Mouse (Mus musculus) CH12.LX (cell line): ENCODE results near the gene Kctd15. TPM values are rescaled to one million over a fixed set of nuclear protein-coding genes. Genes with fewer than 3 reads are reported as not detected.

Experiments used
- DNase-seq: peaks from one replicate; pipeline ENCODE4 v3.0.0-alpha.2; 2013; ENCODE audit errors: extremely low read depth
- H3K27ac ChIP-seq: 2 replicates; pipeline ENCODE4 v1.5.1; 2012; ENCODE audit warnings: low read depth, mild to moderate bottlenecking, control low read depth, moderate library complexity; ENCODE audit not compliant: insufficient read depth
- H3K27me3 ChIP-seq: replicated peaks from 2 replicates; pipeline ENCODE3; 2012; ENCODE audit warnings: inconsistent platforms
- H3K36me3 ChIP-seq, 2 experiments: replicated peaks in 1 of 2; 2 replicates each; pipeline versions ENCODE3 to v1.6.1; 2012; ENCODE audit warnings: inconsistent platforms in 1 of 2, low read length in 1 of 2, mild to moderate bottlenecking in 1 of 2, mixed read lengths in 1 of 2, moderate library complexity in 1 of 2; ENCODE audit not compliant: control insufficient read depth in 1 of 2, insufficient read depth in 1 of 2
- H3K4me1 ChIP-seq, 2 experiments: 2 replicates each; pipeline ENCODE4 v1.6.1; 2012; ENCODE audit warnings: inconsistent platforms in 1 of 2, moderate library complexity in 1 of 2; ENCODE audit not compliant: insufficient read depth in 2 of 2, control insufficient read depth in 1 of 2
- H3K4me2 ChIP-seq: 2 replicates; pipeline ENCODE4 v1.6.1; 2012; ENCODE audit warnings: low read depth, mild to moderate bottlenecking, control low read depth; ENCODE audit not compliant: poor library complexity, insufficient read depth, severe bottlenecking
- H3K4me3 ChIP-seq, 3 experiments: fragments of 150-350 bp in 1 of 3; sonication (generic) in 1 of 3; replicated peaks in 1 of 3; 2 replicates each; pipeline versions ENCODE3 to v1.5.1; 2011 to 2012; ENCODE audit warnings: low read depth in 2 of 3, low read length in 2 of 3, mild to moderate bottlenecking in 2 of 3, moderate library complexity in 2 of 3, control low read depth in 1 of 3, improper control_type of control experiment in 1 of 3, inconsistent platforms in 1 of 3, mixed read lengths in 1 of 3; ENCODE audit not compliant: poor library complexity in 1 of 3
- H3K79me2 ChIP-seq: replicated peaks from 2 replicates; pipeline ENCODE4 v1.6.1; 2012; ENCODE audit warnings: mild to moderate bottlenecking, moderate library complexity; ENCODE audit not compliant: control insufficient read depth, poor library complexity, insufficient read depth, severe bottlenecking; ENCODE audit errors: extremely low read depth
- H3K9ac ChIP-seq: 2 replicates; pipeline ENCODE4 v1.6.1; 2012; ENCODE audit warnings: low read depth, mild to moderate bottlenecking, control low read depth, moderate library complexity; ENCODE audit not compliant: insufficient read depth
- H3K9me3 ChIP-seq: replicated peaks from 2 replicates; pipeline ENCODE3; 2012; ENCODE audit warnings: low read length, inconsistent platforms, mixed read lengths
- CHD2 ChIP-seq: IDR thresholded peaks from 2 replicates; pipeline ENCODE4 v1.6.1; 2011; ENCODE audit warnings: low read length, improper control_type of control experiment
- ELF1 ChIP-seq: IDR thresholded peaks from 2 replicates; pipeline ENCODE4 v1.6.1; 2014; ENCODE audit warnings: low read depth, mild to moderate bottlenecking, inconsistent platforms, low read length, improper control_type of control experiment
- EP300 ChIP-seq: IDR thresholded peaks from 2 replicates; pipeline ENCODE4 v1.6.1; 2011; ENCODE audit warnings: low read length, improper control_type of control experiment
- ETS1 ChIP-seq: conservative IDR thresholded peaks from 2 replicates; pipeline ENCODE4 v1.6.1; 2012; ENCODE audit warnings: low read depth, mild to moderate bottlenecking, inconsistent platforms, low read length, improper control_type of control experiment, moderate library complexity
- IRF4 ChIP-seq: IDR thresholded peaks from 2 replicates; pipeline ENCODE4 v1.6.1; 2014; ENCODE audit warnings: low read depth, mild to moderate bottlenecking, inconsistent platforms, low read length, improper control_type of control experiment
- JUN ChIP-seq: IDR thresholded peaks from 2 replicates; pipeline ENCODE4 v1.6.1; 2011; ENCODE audit warnings: low read depth, mild to moderate bottlenecking, low read length, improper control_type of control experiment, moderate library complexity; ENCODE audit not compliant: insufficient read depth
- MAZ ChIP-seq: IDR thresholded peaks from 2 replicates; pipeline ENCODE4 v1.6.1; 2012; ENCODE audit warnings: low read depth, mild to moderate bottlenecking, inconsistent platforms, low read length, improper control_type of control experiment, moderate library complexity
- MEF2A ChIP-seq: IDR thresholded peaks from 2 replicates; pipeline ENCODE4 v1.6.1; 2014; ENCODE audit warnings: low read depth, mild to moderate bottlenecking, inconsistent platforms, low read length, improper control_type of control experiment, borderline replicate concordance
- MXI1 ChIP-seq: IDR thresholded peaks from 2 replicates; pipeline ENCODE4 v1.6.1; 2011; ENCODE audit warnings: mild to moderate bottlenecking, low read depth, low read length, improper control_type of control experiment
- MYC ChIP-seq: IDR thresholded peaks from 2 replicates; pipeline ENCODE4 v1.6.1; 2011; ENCODE audit warnings: low read depth, mild to moderate bottlenecking, improper control_type of control experiment, low read length
- NRF1 ChIP-seq: IDR thresholded peaks from 2 replicates; pipeline ENCODE4 v1.6.1; 2014; ENCODE audit warnings: low read depth, mild to moderate bottlenecking, inconsistent platforms, low read length, improper control_type of control experiment, moderate library complexity
- PAX5 ChIP-seq: IDR thresholded peaks from 2 replicates; pipeline ENCODE4 v1.6.1; 2012; ENCODE audit warnings: low read length, inconsistent platforms, mixed read lengths
- POLR2A ChIP-seq: IDR thresholded peaks from 2 replicates; pipeline ENCODE4 v1.6.1; 2011; ENCODE audit warnings: low read depth, mild to moderate bottlenecking, improper control_type of control experiment, low read length
- RCOR1 ChIP-seq: conservative IDR thresholded peaks from 2 replicates; pipeline ENCODE4 v1.6.1; 2012; ENCODE audit warnings: low read depth, mild to moderate bottlenecking, inconsistent platforms, low read length, improper control_type of control experiment
- SMC3 ChIP-seq: IDR thresholded peaks from 2 replicates; pipeline ENCODE4 v1.6.1; 2011; ENCODE audit warnings: low read depth, low read length, improper control_type of control experiment
- TCF12 ChIP-seq: IDR thresholded peaks from 2 replicates; pipeline ENCODE4 v1.6.1; 2014; ENCODE audit warnings: low read depth, mild to moderate bottlenecking, inconsistent platforms, low read length, improper control_type of control experiment
- USF1 ChIP-seq: IDR thresholded peaks from 2 replicates; pipeline ENCODE4 v1.6.1; 2014; ENCODE audit warnings: low read depth, mild to moderate bottlenecking, inconsistent platforms, low read length, improper control_type of control experiment
- USF2 ChIP-seq: conservative IDR thresholded peaks from 2 replicates; pipeline ENCODE4 v1.6.1; 2011; ENCODE audit warnings: low read depth, low read length, improper control_type of control experiment
- ZKSCAN1 ChIP-seq: IDR thresholded peaks from 2 replicates; pipeline ENCODE4 v1.6.1; 2012; ENCODE audit warnings: low read depth, inconsistent platforms, low read length, improper control_type of control experiment, borderline replicate concordance
- dilution Hi-C: fragments of 300-500 bp; cut with MboI; formaldehyde crosslinking; loops from 2 replicates; pipeline ENCODE4 v1.14.3; 2020; ENCODE audit warnings: low sequenced_read_pairs; ENCODE audit not compliant: extremely low pct_unique_long_range_greater_than_20kb, extremely low pct_ligation_motif_present
- in situ Hi-C: fragments of 300-500 bp; cut with MboI; formaldehyde crosslinking; loops from 3 replicates; pipeline ENCODE4 v1.14.3; 2019; ENCODE audit warnings: low sequenced_read_pairs, low pct_ligation_motif_present, low pct_unique_long_range_greater_than_20kb, mixed read lengths
- polyA plus RNA-seq: library from polyadenylated mRNA; unstranded; fragments of >175 nt; gene quantifications from 2 replicates; pipeline ENCODE4 v1.2.1, GENCODE M21; 2012; ENCODE audit warnings: low read depth; ENCODE audit not compliant: insufficient read length
- total RNA-seq, 2 experiments: library from RNA; depleted of rRNA; stranded (reverse); fragments of 300-350 nt in 1 of 2; fragments of >200 nt in 1 of 2; gene quantifications; 2 replicates each; pipeline ENCODE4 v1.2.3; 2012 to 2014

Gene Kctd15
- total and polyA plus RNA-seq, 3 experiments: 21.6 to 39.0 (median 24.0) TPM

GRCm38 (mm10) chr7:34629702-34630210, 26.8 kb downstream of the Kctd15 start:
- in situ Hi-C loops (no loop called here), dilution Hi-C loops (no loop called here)
- H3K27ac ChIP-seq: peak overlapping the region; percentile 60; the same call in 1 of the 2 replicates
- no peaks in the 10 kb centered on the region for H3K27me3 ChIP-seq
- no peaks in the 10 kb centered on the region for H3K9me3 ChIP-seq
- H3K79me2 ChIP-seq: no peaks in the 10 kb centered on the region
- H3K4me1 ChIP-seq: peaks cover 24 to 59% of the 10 kb centered on the region in 2 experiments
- DNase-seq: no peak
- TF ChIP-seq PAX5 (no peak), ELF1 (0 out of 2 replicates have a peak, but pooled peaks have one; percentile 20)
- TF ChIP-seq, all 38 proteins: peak for 1
- Histone ChIP-seq H3K9ac (no peak overlapping the region), H3K36me3 (no peaks in the 10 kb centered on the region), H3K4me3 (peak overlapping the region in 2 of 3 experiments; percentile 20 to 45), H3K4me2 (peak overlapping the region; percentile 63)

GRCm38 (mm10) chr7:34620411-34620810, 36.1 kb downstream of the Kctd15 start:
- in situ Hi-C loops: no loop called here
- H3K27ac ChIP-seq: no peak overlapping the region
- H3K36me3 ChIP-seq: no peaks in the 10 kb centered on the region
- TF ChIP-seq MEF2A: no peak
- no peak for TF ChIP-seq MXI1
- TF ChIP-seq RCOR1: no peak
- no peak for TF ChIP-seq IRF4
- no peak for TF ChIP-seq MYC
- TF ChIP-seq NRF1: no peak
- TF ChIP-seq EP300: no peak
- TF ChIP-seq ETS1: no peak
- TF ChIP-seq CHD2: no peak
- TF ChIP-seq POLR2A: no peak
- no peak for TF ChIP-seq ZKSCAN1
- TF ChIP-seq USF1: no peak
- TF ChIP-seq JUN: no peak
- TF ChIP-seq SMC3: no peak
- TF ChIP-seq MAZ: no peak
- TF ChIP-seq TCF12: no peak
- no peak for TF ChIP-seq USF2
- dilution Hi-C loops: no loop called here
- DNase-seq: no peak
- no peak overlapping the region for H3K9ac ChIP-seq
- H3K27me3 ChIP-seq: no peaks in the 10 kb centered on the region
- no peak overlapping the region for H3K4me3 ChIP-seq
- no peak overlapping the region for H3K4me2 ChIP-seq
- no peaks in the 10 kb centered on the region for H3K79me2 ChIP-seq
- H3K9me3 ChIP-seq: no peaks in the 10 kb centered on the region
- H3K4me1 ChIP-seq: peaks cover 0 to 25% of the 10 kb centered on the region in 2 experiments; a peak in 2 of 4 replicates
